Mouse (Mus musculus) kidney, adult 8-10 months (tissue): ENCODE data around the gene Spry2.

Source experiments
- DNase-seq, 2 experiments: peaks; one replicate each; pipeline ENCODE4 v3.0.0; 2022

The Spry2 gene

GRCm38 (mm10) chr14:105896791-105897568, at the start of gene Spry2:
Gene Spry2 (minus strand): TSS chr14:105896819.
- peak; percentile 94 to 96 for DNase-seq

- DNase-seq: no peak
Measured at GRCm38 (mm10) chr14:105941353-105941752, 44.7 kb upstream of the Spry2 start.

- DNase-seq: no peak
Measured at GRCm38 (mm10) chr14:105926726-105927125, 30.1 kb upstream of the Spry2 start.

- no peak for DNase-seq
Measured at GRCm38 (mm10) chr14:105925305-105925704, 28.7 kb upstream of the Spry2 start.

GRCm38 (mm10) chr14:105924712-105925111, 28.1 kb upstream of the Spry2 start:
- DNase-seq: peak in 1 of 2 experiments; percentile 26

- no peak for DNase-seq
Measured at GRCm38 (mm10) chr14:105922874-105923273, 26.3 kb upstream of the Spry2 start.

- DNase-seq: no peak
Measured at GRCm38 (mm10) chr14:105922427-105922826, 25.8 kb upstream of the Spry2 start.

- DNase-seq: no peak
Measured at GRCm38 (mm10) chr14:105921217-105921695, 24.6 kb upstream of the Spry2 start.

- DNase-seq: no peak
Measured at GRCm38 (mm10) chr14:105920395-105921216, 24.0 kb upstream of the Spry2 start.

- DNase-seq: no peak
Measured at GRCm38 (mm10) chr14:105907216-105907615, 10.6 kb upstream of the Spry2 start.

- DNase-seq: no peak
Measured at GRCm38 (mm10) chr14:105905935-105906334, 9.3 kb upstream of the Spry2 start.

- DNase-seq: no peak
Measured at GRCm38 (mm10) chr14:105905509-105905908, 8.9 kb upstream of the Spry2 start.

- DNase-seq: peak in 1 of 2 experiments; percentile 44
Measured at GRCm38 (mm10) chr14:105902807-105903206, 6.2 kb upstream of the Spry2 start.

- peak; percentile 30 to 48 for DNase-seq
Measured at GRCm38 (mm10) chr14:105900841-105901240, 4.2 kb upstream of the Spry2 start.

- DNase-seq: peak in 1 of 2 experiments; percentile 55
Measured at GRCm38 (mm10) chr14:105899116-105899515, 2.5 kb upstream of the Spry2 start.

GRCm38 (mm10) chr14:105898266-105899111, 1.9 kb upstream of the Spry2 start:
- DNase-seq: peak; percentile 81 to 91

- peak; percentile 78 to 79 for DNase-seq
Measured at GRCm38 (mm10) chr14:105897569-105898101, 1.0 kb upstream of the Spry2 start.

GRCm38 (mm10) chr14:105895961-105896651, 513 bp downstream of the Spry2 start:
- DNase-seq: peak in 1 of 2 experiments; percentile 47

- peak; percentile 34 to 47 for DNase-seq
Measured at GRCm38 (mm10) chr14:105894971-105895873, 1.4 kb downstream of the Spry2 start.

GRCm38 (mm10) chr14:105893623-105893995, 3.0 kb downstream of the Spry2 start:
- peak in 1 of 2 experiments; percentile 24 for DNase-seq
